Mouse (Mus musculus): ENCODE measurements around the gene Cd69.

Cd69 gene

GRCm38 (mm10) chr6:129246992-129247391, 28.2 kb downstream of the Cd69 start:
- DNase-seq (ENCODE audit: low spot score in 2 of 2): no peak

- DNase-seq (ENCODE audit: low spot score in 2 of 2): no peak
These were observed 29.4 kb downstream of the Cd69 start for GRCm38 (mm10) chr6:129245793-129246192.

DNA sequence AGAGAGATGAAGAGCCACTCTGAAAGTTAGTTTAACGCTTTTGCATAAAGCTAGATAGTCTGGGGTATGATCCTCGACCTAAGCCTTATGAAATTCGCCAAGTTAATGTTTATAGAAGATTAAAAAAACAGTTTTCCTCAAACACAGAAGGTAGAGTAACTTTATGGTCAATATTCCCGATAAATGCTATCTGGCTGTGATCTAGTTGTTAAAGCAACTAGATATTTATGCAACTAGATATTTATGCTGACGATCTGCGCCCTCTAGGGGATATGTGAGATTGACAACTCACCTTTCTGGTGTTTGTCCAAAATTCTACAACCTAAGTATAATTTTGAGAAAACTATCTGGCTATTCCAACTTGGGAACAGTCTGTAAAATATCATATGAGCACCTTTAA, 33.3 kb downstream of the Cd69 start:
- DNase-seq (ENCODE audit: low spot score in 2 of 2): no peak

GRCm38 (mm10) chr6:129241471-129241870, 33.8 kb downstream of the Cd69 start:
- DNase-seq (ENCODE audit: low spot score in 2 of 2): no peak

- no peak for DNase-seq (ENCODE audit: low spot score in 2 of 2)
These were observed 35.5 kb downstream of the Cd69 start for GRCm38 (mm10) chr6:129239564-129240248.

DNA sequence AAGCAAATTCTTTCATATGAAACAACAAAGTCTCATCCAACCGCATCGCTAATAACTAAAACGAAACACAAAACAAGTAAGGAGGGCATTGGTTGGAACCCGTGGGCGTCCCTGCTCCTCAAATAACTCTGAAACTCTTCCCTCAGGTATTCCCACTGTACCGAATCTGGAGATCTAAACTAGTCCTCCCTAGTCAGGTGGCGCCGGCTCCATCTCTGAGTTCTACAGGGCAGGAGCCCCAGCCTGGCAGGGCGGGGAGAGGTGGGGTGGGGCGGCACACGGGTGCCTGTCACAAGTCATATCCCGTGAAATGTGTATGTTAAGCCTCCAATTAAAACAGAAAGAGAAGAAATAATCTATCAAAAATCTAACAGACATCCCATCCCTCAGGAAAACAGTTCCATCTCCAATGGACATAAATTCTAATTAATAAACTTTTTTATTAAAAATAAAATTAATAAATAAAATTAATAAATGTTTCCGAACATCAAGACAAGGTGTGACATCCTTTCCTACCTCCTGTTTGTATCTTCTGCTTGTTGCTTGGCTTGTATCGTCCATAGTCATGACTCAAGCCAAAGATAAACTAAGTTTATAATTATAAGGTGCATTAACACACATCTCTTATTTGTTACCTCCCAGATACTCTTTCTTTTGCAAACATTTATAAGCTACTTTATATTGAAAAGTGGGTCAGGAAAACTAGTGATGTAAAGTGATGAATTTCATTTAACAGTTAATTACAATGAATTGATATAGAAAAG, 36.8 kb downstream of the Cd69 start:
- peak; percentile 19 to 20 for DNase-seq (ENCODE audit: low spot score in 2 of 2)

DNA sequence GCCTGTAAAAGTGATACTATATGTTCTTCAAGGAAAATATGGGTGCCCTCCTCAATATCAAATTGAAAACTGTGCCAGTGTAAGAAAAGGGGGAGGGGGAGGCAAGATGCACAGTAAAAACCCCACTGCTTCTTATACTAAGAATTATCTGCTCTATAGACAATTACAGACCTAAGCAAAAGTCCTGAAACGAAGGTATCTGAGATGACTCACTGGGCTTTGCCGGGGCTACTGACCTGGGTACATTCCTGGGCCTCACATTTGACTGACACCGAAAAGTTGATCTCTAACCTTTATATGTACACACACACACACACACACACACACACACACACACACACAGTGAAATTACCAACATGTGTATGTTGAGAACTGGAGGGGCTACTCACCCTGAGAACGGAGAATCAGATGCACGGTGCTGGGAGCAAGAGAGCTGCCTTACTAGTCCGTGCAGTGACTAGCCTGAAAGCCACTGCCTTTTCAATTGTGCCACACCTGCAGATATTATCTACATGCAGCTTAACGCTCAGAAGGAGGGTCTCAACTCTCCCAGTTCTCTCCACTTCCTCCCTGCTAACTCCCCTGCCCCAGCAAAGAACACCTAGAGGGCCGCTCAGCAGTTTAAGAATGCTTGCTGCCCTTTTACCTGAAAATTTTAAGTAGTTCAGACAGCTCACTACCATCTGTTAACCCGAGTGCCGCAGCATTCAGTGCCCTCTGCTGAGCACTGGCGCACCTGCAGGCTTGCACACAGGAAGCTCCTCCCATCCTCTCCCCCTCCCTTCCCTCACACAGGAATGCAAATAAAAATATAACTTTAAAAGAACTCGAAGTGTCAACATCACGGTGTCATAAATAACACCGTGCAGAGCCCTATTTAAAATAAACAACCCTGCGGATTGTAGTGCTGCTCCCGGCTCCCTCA, 37.6 kb downstream of the Cd69 start:
- peak; percentile 73 to 75 for DNase-seq (ENCODE audit: low spot score in 2 of 2)

GRCm38 (mm10) chr6:129236652-129237342, 38.4 kb downstream of the Cd69 start:
- DNase-seq (ENCODE audit: low spot score in 2 of 2): no peak

DNA sequence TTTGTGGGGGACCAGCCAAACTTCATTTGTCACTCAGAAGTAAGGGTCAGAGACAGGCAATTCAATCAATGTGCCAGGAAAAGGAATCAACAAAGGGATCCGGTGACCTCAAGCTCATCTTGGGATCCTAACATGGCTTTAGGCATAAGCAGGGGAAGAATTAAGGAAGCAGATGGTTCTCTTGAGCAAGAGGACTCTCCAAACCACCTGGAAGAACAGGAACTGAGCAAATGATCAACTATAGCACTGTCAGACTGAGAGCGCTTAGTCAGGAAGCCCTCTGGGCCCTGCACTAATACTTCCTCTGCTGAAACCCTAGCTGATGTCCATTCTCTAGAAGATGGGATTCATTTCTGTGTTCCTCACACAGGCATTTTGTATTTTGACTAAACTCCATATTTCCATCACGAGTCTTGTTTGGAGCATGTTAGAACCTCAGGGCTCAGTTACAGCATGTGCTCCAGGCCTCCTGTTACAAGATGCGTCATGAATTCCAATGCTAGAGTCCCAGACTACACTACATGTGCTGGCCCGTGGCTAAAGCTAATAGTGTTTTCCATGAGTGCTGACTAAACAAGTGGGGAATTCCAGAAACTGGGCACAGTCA, 39.3 kb downstream of the Cd69 start:
- DNase-seq (ENCODE audit: low spot score in 2 of 2): no peak

GRCm38 (mm10) chr6:129234456-129235360, 40.5 kb downstream of the Cd69 start:
- DNase-seq (ENCODE audit: low spot score in 2 of 2): no peak

DNA sequence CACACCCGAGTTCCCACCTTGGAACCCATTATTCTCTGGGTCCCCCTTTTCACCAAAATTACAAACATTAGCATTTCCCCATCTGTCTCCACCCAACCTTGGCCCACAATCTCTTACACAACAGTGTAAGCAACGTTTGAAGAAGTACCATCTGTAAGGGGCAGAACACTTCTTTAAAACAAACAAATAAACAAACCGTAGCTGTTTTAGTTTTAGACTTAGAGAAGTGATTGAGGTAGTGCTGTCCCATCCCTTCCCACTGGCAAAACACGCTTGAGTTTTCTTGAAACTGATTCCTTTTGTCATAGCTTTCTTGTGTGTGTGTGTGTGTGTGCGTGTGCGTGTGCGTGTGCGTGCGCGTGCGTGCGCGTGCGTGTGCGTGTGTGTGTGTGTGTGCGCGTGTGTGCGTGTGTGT, 41.3 kb downstream of the Cd69 start:
- no peak for DNase-seq (ENCODE audit: low spot score in 2 of 2)

DNA sequence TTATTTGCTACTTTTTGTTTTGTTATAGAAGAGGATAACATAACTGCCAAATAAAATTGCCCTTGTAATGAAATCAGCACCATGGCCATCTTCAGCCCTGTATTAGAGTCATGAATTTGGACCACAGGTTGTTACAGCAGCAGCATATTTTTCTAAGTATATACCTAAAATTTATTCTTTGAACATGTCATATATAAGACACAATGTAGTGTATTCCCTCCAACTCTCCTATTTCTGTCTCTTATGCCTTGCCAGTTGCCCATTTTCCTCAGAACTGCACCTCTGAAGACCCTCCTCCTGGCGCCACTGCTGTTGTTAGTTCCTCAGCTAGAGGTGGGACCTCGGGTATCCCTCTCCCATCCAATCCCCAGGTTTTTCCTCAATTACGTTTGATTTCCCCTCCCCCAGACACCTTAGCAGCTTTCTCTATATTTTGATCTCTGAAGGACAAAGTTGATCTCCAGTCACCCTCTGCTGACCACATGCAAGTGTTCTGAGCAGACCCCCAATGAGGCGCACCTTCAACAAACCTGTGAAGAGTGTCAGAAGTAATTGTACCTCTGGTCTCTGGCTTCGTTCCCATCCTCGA, 41.8 kb downstream of the Cd69 start:
- DNase-seq (ENCODE audit: low spot score in 2 of 2): no peak

DNA sequence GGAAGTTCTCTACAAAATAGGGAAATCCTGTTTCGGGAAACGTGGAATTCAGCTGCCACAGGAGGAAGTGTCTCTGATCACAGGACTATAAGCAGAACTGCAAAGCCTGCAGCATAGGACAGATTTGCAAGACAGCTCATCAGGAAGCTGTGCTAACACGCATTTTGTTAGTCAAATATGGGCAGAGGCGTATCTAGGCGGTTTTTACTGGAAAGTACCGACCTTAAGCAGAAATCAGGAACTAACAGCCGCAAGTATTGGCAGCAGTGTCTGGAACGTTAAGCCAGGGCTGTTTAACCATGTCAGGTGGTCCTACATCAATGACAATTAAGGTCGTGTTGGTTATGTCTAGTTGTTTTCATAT, 42.4 kb downstream of the Cd69 start:
- DNase-seq (ENCODE audit: low spot score in 2 of 2): no peak

DNA sequence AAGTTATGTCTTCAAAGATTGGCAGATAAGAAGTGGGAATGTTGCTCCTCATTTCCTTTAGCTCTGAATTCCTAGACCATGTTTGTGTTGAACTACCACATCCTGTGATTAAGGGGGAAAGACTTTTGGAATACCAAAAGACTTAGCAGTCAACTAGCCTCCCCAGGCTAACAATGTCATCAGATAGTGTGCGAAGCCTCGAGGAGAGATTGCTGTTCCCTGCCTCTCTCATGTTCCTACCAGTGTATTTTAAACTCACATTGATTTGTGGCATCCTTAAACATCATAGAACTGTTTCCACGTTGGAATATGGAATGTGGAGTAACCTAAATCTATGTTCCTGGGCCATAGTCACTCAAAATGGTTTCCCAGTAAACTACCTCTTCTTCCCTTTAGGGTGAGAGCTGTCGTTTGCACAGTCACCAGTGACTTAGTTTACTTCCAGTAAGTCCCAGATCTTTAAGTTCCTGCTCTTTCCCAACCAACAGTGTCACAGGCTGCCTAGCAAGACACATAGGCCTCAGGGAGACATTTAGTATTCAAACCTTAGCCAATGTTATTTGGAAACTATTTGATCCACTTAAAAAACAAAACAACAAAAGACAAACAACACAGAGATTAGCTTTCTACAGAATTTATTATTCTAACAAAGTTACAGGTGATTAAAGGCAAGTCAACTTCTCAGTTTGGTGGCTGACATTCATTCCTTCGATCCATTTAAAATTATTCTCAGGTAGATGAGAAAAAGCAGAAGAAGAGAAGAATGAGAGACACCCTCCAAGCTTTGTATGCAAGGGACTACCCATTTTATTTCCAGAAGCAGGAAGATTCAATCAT, 43.0 kb downstream of the Cd69 start:
- DNase-seq (ENCODE audit: low spot score in 2 of 2): no peak

GRCm38 (mm10) chr6:129229774-129230578, 45.3 kb downstream of the Cd69 start:
- no peak for DNase-seq (ENCODE audit: low spot score in 2 of 2)

DNA sequence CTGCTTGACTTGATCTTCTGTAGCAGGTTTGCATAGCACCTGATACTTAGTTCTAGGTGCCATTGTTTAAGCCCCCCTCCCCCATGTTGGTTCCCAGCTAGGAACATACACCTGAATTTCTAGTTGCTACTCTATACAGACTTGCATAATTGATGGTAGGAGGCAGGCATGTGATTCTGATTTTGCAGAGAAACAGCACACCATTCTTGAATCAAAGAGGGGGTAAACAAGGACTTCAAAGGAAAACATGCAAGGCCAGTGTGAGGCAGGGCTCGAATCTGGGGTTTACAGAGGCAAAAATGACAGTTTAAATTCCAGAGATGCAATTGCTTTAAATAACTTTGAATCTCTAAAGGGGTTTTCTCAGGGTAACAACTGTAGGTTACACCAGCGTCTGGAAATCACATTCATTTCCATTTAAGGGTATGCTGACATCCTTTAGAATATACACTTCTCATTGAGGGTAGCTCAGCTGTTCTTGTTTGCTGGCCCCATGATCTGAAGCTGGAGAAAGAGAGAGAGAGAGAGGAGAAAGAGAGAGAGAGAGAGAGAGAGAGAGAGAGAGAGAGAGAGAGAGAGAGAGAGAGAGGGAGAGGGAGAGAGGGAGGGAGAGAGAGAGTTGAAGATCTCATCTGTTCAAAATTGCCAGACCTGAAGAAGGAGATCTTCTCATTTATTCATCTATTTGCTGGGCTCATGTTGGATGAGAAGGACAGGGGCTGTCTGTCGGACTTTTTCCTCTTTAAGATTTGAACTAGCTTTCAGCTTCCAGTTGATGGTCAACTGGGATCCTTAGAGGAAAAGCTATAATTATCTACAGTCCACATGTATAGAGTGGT, 46.1 kb downstream of the Cd69 start:
- DNase-seq (ENCODE audit: low spot score in 2 of 2): no peak

DNA sequence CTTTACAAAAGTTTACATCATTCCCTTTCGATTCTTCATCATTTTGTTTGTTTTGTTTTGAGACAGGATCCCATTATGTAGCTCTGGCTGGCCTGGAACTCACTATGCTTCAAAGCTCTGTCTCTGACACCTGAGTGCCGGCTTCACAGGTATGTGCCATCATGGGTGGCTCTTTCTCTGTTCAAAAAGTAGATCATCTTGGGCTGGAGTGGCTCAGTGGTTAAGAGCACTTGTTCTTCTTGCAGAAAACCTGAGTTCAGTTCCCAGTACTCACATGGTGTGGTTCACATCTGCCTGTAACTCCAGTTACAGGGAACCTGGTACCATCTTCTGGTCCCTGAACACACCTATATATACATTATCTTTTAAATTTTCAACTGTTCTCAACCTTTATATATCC, 50.2 kb downstream of the Cd69 start:
- no peak for DNase-seq (ENCODE audit: low spot score in 2 of 2)
